Mouse (Mus musculus) limb, embryonic 15.5 days (tissue): Measurements from ENCODE around the gene Gtpbp2. TPM values are rescaled to one million over a fixed set of nuclear protein-coding genes. Genes with fewer than 3 reads are reported as not detected.

ENCODE experiments used
- polyA plus RNA-seq: library from polyadenylated mRNA; unstranded; fragments of >200 nt; fragmentation: Nextera tagmentation; extraction: Ambion mirVana; gene quantifications from 2 replicates; pipeline ENCODE4 v1.2.1, GENCODE M21; 2015

The Gtpbp2 gene
- polyA plus RNA-seq, 1 experiment from 2014 or later = 39.6 TPM

Other genes starting within 250 kb of the Gtpbp2 start
- gene Vegfa, start 128.7 kb upstream of the Gtpbp2 start, polyA plus RNA-seq = 4.1 and 5.0 TPM in 2 replicates
- gene Mrps18a, start 50.0 kb upstream of the Gtpbp2 start, polyA plus RNA-seq = 126 and 132 TPM in 2 replicates
- 9.6 and 10.1 TPM in 2 replicates for gene Rsph9, start 16.8 kb upstream of the Gtpbp2 start, polyA plus RNA-seq
- gene Mad2l1bp, start 7.5 kb upstream of the Gtpbp2 start, polyA plus RNA-seq = 35.1 and 36.4 TPM in 2 replicates
- 18.5 and 20.1 TPM in 2 replicates for gene Polh, start 41.6 kb downstream of the Gtpbp2 start, polyA plus RNA-seq
- gene Xpo5, start 41.8 kb downstream of the Gtpbp2 start, polyA plus RNA-seq = 30.3 and 32.0 TPM in 2 replicates
- gene Polr1c, start 87.0 kb downstream of the Gtpbp2 start, polyA plus RNA-seq = 75.4 and 76.5 TPM in 2 replicates
- 133 and 162 TPM in 2 replicates for gene Yipf3, start 87.0 kb downstream of the Gtpbp2 start, polyA plus RNA-seq
- gene Lrrc73, start 92.5 kb downstream of the Gtpbp2 start, polyA plus RNA-seq = 1.3 and 1.4 TPM in 2 replicates
- gene Tjap1, start 122.0 kb downstream of the Gtpbp2 start, polyA plus RNA-seq = 50.9 and 58.6 TPM in 2 replicates
- gene Dlk2, start 136.4 kb downstream of the Gtpbp2 start, polyA plus RNA-seq = 14.5 and 15.2 TPM in 2 replicates
- 5.9 and 6.3 TPM in 2 replicates for gene Abcc10, start 167.3 kb downstream of the Gtpbp2 start, polyA plus RNA-seq
- 7.2 and 11.9 TPM in 2 replicates for gene Zfp318, start 222.7 kb downstream of the Gtpbp2 start, polyA plus RNA-seq